Mouse (Mus musculus) heart, postnatal 10 days (tissue): ENCODE results near the gene Slc29a1. TPM values are rescaled to one million over a fixed set of nuclear protein-coding genes. Genes with fewer than 3 reads are reported as not detected.
A peak's percentile ranks its signal among the peaks of the same experiment; 100 is the strongest.

Source experiments
- DNase-seq, 2 experiments: peaks; one replicate each; pipeline ENCODE4 v3.0.0; 2021
- intact Hi-C: fragments of 180-260 bp; cut with DNase I; formaldehyde crosslinking; loops from one replicate; pipeline ENCODE4 v1.15.1; 2025
- total RNA-seq, 2 experiments: library from RNA; stranded (reverse); gene quantifications; 2 replicates each; pipeline ENCODE4 v1.2.3; 2021

The Slc29a1 gene
- total RNA-seq, 2 experiments from 2014 or later = 88.3 to 99.0 TPM

DNA sequence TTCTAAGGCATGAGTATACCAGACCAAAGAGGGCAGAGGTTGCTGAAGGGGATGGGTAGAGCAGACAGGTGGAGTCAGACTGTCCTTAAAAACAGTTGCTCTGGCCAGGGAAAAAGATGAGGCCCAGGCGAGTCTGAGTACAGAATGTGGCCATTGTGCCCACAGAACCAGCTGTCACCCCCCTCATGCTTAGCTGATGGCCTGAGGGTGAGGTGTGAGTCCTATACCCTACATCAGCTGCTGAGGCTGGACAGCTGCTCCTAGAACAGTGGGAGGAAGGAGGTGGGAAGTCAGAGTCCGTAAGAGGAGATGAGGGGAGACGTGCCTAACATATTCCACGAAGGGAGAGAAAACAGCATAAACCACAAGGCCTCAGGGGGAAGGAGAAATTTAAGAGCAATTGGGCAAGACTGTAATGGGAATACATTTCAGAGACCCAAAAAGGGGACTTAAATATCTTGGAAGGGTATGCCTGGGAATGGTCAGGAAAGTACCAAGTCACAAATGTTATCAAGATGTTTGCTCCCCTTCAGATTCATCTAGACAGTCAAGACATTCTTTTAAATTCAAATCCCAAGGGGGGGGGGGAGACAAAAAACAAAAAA, 16.7 kb upstream of the Slc29a1 start:
- no peak for DNase-seq
- intact Hi-C loops = no loop called here

GRCm38 (mm10) chr17:45612921-45613320, 13.5 kb upstream of the Slc29a1 start:
- intact Hi-C loops = no loop called here
- peak in 1 of 2 experiments; percentile 20 for DNase-seq

- DNase-seq = no peak
- intact Hi-C loops = no loop called here
Observed at GRCm38 (mm10) chr17:45612008-45612407, 12.6 kb upstream of the Slc29a1 start.

GRCm38 (mm10) chr17:45610144-45610866, 10.9 kb upstream of the Slc29a1 start:
- intact Hi-C loops = no loop called here
- DNase-seq = peak; percentile 61 to 62

- intact Hi-C loops = no loop called here
- no peak for DNase-seq
Observed at GRCm38 (mm10) chr17:45608396-45608795, 9.0 kb upstream of the Slc29a1 start.

DNA sequence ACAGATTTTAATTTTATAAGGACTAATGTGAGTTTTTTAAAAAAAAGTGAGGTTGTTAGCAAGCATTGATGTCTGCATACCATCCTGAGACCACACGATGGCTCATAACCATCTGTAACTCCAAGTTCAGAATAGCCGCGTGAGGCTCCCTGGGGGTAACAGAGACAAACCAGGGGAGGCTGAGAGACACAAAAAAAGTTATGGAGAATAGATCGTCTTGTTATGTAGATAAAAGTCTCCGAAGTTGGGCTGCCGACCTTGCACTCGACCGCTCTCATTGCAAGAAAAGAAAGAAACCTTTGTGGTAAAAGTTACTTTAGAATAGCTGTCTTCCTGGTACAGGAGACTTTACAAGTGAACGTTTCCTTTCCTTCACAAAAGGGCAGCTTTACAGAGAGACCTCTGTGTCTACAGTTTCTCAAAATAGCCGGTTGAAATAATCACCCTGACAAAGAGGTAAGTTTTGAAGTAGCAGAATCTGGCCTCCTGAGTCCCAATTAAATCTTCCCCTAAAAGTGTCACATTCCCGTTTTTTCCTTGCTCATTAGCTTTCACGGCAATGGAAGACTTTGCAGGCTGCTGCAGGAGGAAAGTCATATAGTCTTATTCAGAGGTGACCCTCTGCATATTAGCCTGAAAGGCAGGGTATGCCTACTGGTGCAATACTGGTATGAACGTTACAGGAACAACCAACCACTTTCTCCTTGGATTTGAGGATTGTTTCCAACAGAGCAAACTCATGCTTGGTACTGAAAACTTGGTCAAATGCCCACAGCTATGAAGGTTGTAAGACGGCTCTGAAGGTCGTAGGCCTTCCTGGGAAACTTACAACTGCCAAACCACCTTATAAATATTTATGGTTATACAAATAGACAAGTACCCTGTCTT, 7.8 kb upstream of the Slc29a1 start:
- intact Hi-C loops = no loop called here
- DNase-seq = no peak

DNA sequence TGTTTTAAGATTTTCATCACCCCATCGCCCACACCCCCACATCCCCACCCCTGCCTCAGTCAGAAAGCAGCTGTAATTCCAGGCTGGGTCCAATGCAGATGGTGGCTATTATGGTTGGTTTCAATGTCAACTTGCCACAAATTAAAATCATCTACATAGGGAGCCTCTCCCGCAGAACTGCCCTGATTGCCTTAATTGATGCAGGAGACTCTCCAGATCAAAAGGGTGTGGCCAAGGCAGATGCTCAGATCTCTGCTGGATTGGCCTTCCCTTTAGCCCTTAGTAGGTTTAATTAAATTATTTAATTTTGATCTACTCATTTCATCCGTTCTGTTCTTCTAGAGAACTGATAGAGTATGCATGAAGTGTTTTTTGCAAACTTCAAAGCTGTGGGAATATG, 3.6 kb upstream of the Slc29a1 start:
- DNase-seq = no peak
- intact Hi-C loops = no loop called here

DNA sequence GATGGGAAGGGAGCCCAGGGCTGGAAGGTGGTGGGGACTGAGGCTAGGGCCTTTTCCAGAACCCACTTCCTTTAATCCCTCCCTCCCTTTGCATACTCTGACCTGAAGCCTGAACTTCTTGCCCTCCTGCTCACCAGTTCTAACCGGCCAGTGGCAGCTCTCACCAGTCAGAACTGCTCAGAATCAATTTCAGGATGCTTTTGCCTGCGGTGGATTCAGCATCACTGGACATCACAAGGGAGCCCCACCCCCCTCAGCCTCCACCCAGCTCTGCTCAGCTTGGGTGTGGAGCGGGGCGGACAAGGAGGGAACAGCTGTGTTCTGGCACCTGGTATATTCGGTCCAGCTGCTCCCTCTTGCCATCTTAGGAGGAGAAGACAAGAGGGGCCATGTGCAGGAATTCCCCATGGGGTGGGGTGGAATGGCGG, 2.5 kb upstream of the Slc29a1 start, which contains the start of gene Mymx:
TSS of gene Mymx (minus strand) at position 226 of the 428 bp plus-strand sequence.
- DNase-seq = peak in 1 of 2 experiments; percentile 30
- intact Hi-C loops = no loop called here

DNA sequence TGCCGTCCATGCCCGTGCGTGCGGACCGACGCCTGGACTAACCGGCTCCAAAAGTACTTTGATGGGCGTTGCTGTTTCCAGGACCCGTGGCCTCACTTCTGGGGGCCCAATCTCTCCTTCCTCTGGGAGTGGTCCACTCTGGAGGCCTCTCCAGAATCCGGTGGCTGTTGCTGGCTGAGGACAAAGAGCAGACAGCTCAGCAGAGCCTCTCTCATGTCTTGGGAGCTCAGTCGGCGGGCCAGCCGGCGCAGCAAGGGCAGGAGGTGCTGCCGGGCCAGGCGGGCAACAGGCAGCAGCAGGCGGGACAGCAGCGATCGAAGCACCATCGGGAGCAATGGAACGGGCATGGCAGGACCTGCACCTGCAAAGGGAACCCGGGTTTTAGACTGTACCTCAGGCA, 1.9 kb upstream of the Slc29a1 start:
- intact Hi-C loops = no loop called here
- DNase-seq = no peak

- intact Hi-C loops = no loop called here
- no peak for DNase-seq
Observed at GRCm38 (mm10) chr17:45600267-45600666, 861 bp upstream of the Slc29a1 start.

DNA sequence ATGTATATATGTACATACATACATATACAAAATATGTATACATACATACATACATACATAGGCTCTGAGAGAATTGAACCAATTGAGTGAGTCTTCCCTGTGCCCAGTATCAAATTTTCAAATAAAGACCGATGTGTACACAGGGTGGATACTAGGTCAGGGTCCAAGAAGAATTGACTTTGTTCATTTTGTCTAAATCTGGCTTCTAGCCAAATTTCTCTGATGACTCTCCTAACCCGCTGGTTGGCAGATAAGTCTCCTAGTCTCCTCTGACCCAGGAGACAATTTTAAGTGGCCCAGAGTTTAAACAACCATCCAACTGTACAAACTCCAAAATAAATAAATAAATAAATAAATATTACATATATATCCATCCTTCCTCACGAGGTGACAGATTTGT, 515 bp downstream of the Slc29a1 start:
- intact Hi-C loops = no loop called here

GRCm38 (mm10) chr17:45598376-45598775, 1.0 kb downstream of the Slc29a1 start:
- no peak for DNase-seq

More for the DNA sequence above, 515 bp downstream of the Slc29a1 start:
- no peak for DNase-seq

GRCm38 (mm10) chr17:45597787-45598186, 1.6 kb downstream of the Slc29a1 start:
- peak in 1 of 2 experiments; percentile 67 for DNase-seq
- intact Hi-C loops = loop anchor here (2.0 kb wide), 2 partner anchors 17 to 21 kb away; no protein-coding TSS in a partner anchor

More at GRCm38 (mm10) chr17:45598376-45598775, 1.0 kb downstream of the Slc29a1 start:
- intact Hi-C loops = no loop called here

- peak; percentile 91 for DNase-seq
- intact Hi-C loops = loop anchor here (2.0 kb wide), 2 partner anchors 16 to 22 kb away; no protein-coding TSS in a partner anchor
Observed at GRCm38 (mm10) chr17:45596631-45597396, 2.6 kb downstream of the Slc29a1 start.

- intact Hi-C loops = loop anchor here (2.0 kb wide), 2 partner anchors 15 to 23 kb away; no protein-coding TSS in a partner anchor
- DNase-seq = no peak
Observed at GRCm38 (mm10) chr17:45595736-45596390, 3.5 kb downstream of the Slc29a1 start.

GRCm38 (mm10) chr17:45594881-45595735, 4.3 kb downstream of the Slc29a1 start:
- intact Hi-C loops = no loop called here
- DNase-seq = peak; percentile 89

- no peak for DNase-seq
- intact Hi-C loops = no loop called here
Observed at GRCm38 (mm10) chr17:45594195-45594594, 5.2 kb downstream of the Slc29a1 start.

- intact Hi-C loops = no loop called here
- DNase-seq = peak in 1 of 2 experiments; percentile 40
Observed at GRCm38 (mm10) chr17:45593479-45593878, 5.9 kb downstream of the Slc29a1 start.
